Comparison of ENCODE assay signal across 38 mouse cellular contexts in the genomic region with DNA sequence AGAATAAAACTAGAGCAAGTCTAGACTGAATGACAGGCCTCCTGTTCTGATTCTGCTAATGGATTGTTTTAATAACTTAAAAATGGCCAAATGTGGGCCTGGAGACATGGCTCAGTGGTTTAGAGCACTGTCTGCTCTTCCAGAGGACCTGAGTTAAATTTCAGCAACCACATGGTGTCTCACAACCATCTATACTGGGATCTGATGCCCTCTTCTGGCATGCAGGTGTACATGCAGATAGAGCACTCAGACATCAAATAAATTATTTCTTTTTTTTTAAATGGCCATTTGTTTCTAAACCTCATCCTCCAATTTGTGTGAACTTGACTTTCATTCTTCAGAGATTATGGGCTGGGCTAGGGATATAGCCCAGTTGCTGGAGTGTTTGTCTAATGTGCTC. TPM values are rescaled to one million over a fixed set of nuclear protein-coding genes. Genes with fewer than 3 reads are reported as not detected.
DNase-seq lines count a peak whose midpoint lies in the region; ATAC-seq and TF ChIP-seq lines count a peak whose summit lies in the region.
"Had no signal": no experiment of that assay in that cellular context is flagged by ENCODE, and none has a peak within 500 bp of the region (broad histone marks: within the 10 kb centered on the region; RNA-seq: fewer than 3 reads in every experiment).

No protein-coding gene starts in this region.

- POLR2A ChIA-PET in Patski (lab: Charles Lee), result no interaction called here

- no peaks in the 10 kb centered on the region for H3K36me3 ChIP-seq in heart, adult 2 months (ENCODE audit: control insufficient read depth, insufficient read depth, low read length)
- no peaks in the 10 kb centered on the region for H3K36me3 ChIP-seq in heart, embryonic 11.5 days (ENCODE audit: control insufficient read depth, insufficient read depth, low read length)
- H3K36me3 ChIP-seq in liver, embryonic 14.5 days (replicated peaks; ENCODE audit: control insufficient read depth, insufficient read depth, low read depth), result no peaks in the 10 kb centered on the region
- H3K36me3 ChIP-seq in CH12.LX (replicated peaks in 1 of 2; ENCODE audit: control insufficient read depth in 1 of 2, insufficient read depth in 1 of 2, low read length in 1 of 2), result no peaks in the 10 kb centered on the region
- H3K36me3 ChIP-seq: intestine, embryonic 15.5 days; liver, embryonic 15.5 days; midbrain, embryonic 12.5 days; stomach, embryonic 15.5 days had no signal

- no peaks in the 10 kb centered on the region for H3K4me1 ChIP-seq in heart, adult 2 months (ENCODE audit: control insufficient read depth, insufficient read depth, low read length)
- H3K4me1 ChIP-seq in heart, embryonic 11.5 days (ENCODE audit: control insufficient read depth, insufficient read depth, low read length), result no peaks in the 10 kb centered on the region
- H3K4me1 ChIP-seq in liver, embryonic 14.5 days (replicated peaks; ENCODE audit: control insufficient read depth in 2 of 2, insufficient read depth in 2 of 2, low read length in 1 of 2), result no peaks in the 10 kb centered on the region
- no peaks in the 10 kb centered on the region for H3K4me1 ChIP-seq in CH12.LX (ENCODE audit: control insufficient read depth in 1 of 2, insufficient read depth in 2 of 2)
- H3K4me1 ChIP-seq: intestine, embryonic 15.5 days; liver, embryonic 15.5 days; midbrain, embryonic 12.5 days; stomach, embryonic 15.5 days had no signal

- no peak overlapping the region for H3K27ac ChIP-seq in heart, adult 2 months
- no peak overlapping the region for H3K27ac ChIP-seq in heart, embryonic 11.5 days (ENCODE audit: low read depth, low read length)
- no peak overlapping the region for H3K27ac ChIP-seq in liver, embryonic 14.5 days
- no peak overlapping the region for H3K27ac ChIP-seq in CH12.LX (ENCODE audit: insufficient read depth, low read depth)
- H3K27ac ChIP-seq: intestine, embryonic 15.5 days; liver, embryonic 15.5 days; midbrain, embryonic 12.5 days; stomach, embryonic 15.5 days had no signal

- H3K4me2 ChIP-seq in heart, embryonic 11.5 days, result no peak overlapping the region
- H3K4me2 ChIP-seq in liver, embryonic 14.5 days (ENCODE audit: low read depth), result no peak overlapping the region
- no peak overlapping the region for H3K4me2 ChIP-seq in CH12.LX (ENCODE audit: insufficient read depth, low read depth, poor library complexity, severe bottlenecking)
- H3K4me2 ChIP-seq: intestine, embryonic 15.5 days; liver, embryonic 15.5 days; midbrain, embryonic 12.5 days; stomach, embryonic 15.5 days had no signal

- H3K4me3 ChIP-seq in heart, adult 2 months, result no peak overlapping the region
- H3K4me3 ChIP-seq in heart, embryonic 11.5 days (ENCODE audit: low read depth, low read length), result no peak overlapping the region
- H3K4me3 ChIP-seq in liver, embryonic 14.5 days (ENCODE audit: insufficient read depth in 1 of 2, low read depth in 2 of 2, low read length in 2 of 2), result no peak overlapping the region
- no peak overlapping the region for H3K4me3 ChIP-seq in CH12.LX (replicated peaks in 1 of 3; ENCODE audit: low read depth in 2 of 3, low read length in 2 of 3, poor library complexity in 1 of 3)
- H3K4me3 ChIP-seq: intestine, embryonic 15.5 days; liver, embryonic 15.5 days; megakaryocyte, embryonic 14.5 days; midbrain, embryonic 12.5 days; stomach, embryonic 15.5 days had no signal

- DNase-seq in heart, adult 2 months, result no peak
- no peak for DNase-seq in liver, embryonic 14.5 days (ENCODE audit: low read depth in 3 of 3, low spot score in 3 of 3)
- no peak for DNase-seq in liver
- DNase-seq in CH12.LX (ENCODE audit: extremely low read depth), result no peak
- no peak for DNase-seq in Patski (ENCODE audit: low read depth, low spot score)
- DNase-seq in gastrocnemius, postnatal 10 days, result no peak
- no peak for DNase-seq in testis, postnatal 10 days (ENCODE audit: low spot score)
- DNase-seq: adrenal gland, adult 8-10 months; cerebellum, adult 8-10 months; cerebellum, postnatal 25 days; gastrocnemius, postnatal 25 days; heart, adult 18-20 months; heart, postnatal 14 days; kidney, postnatal 10 days; left cerebral cortex, postnatal 4 days; lung, postnatal 4 days; right cerebral cortex, postnatal 14 days; thymus, adult 18-20 months; thymus, postnatal 36 days had no signal

- H3K27me3 ChIP-seq in heart, adult 2 months (ENCODE audit: control insufficient read depth, insufficient read depth, low read length), result no peaks in the 10 kb centered on the region
- no peaks in the 10 kb centered on the region for H3K27me3 ChIP-seq in heart, embryonic 11.5 days (ENCODE audit: control insufficient read depth, insufficient read depth, low read length)
- no peaks in the 10 kb centered on the region for H3K27me3 ChIP-seq in liver, embryonic 14.5 days (ENCODE audit: control insufficient read depth, insufficient read depth, low read length)
- H3K27me3 ChIP-seq in CH12.LX (replicated peaks) (peaks cover 33% of the 10 kb centered on the region), Patski (peaks cover 7% of the 10 kb centered on the region)
- H3K27me3 ChIP-seq: intestine, embryonic 15.5 days; liver, embryonic 15.5 days; midbrain, embryonic 12.5 days; stomach, embryonic 15.5 days had no signal

- dilution Hi-C loops in CH12.LX (cut with MboI; ENCODE audit: extremely low pct_ligation_motif_present, extremely low pct_unique_long_range_greater_than_20kb, low sequenced_read_pairs), result no loop called here

- in situ Hi-C loops in CH12.LX (cut with MboI; ENCODE audit: low pct_ligation_motif_present, low pct_unique_long_range_greater_than_20kb, low sequenced_read_pairs), result no loop called here
- in situ Hi-C loops in Patski (cut with MboI; ENCODE audit: low pct_unique_long_range_greater_than_20kb), result loop anchor here (10.0 kb wide), 1 partner anchor 66 kb away; a partner anchor contains a TSS

- no peak for TF ChIP-seq EP300 in heart, adult 2 months (IDR thresholded peaks at IDR 0.05; ENCODE audit: insufficient read depth, low read depth, low read length)
- TF ChIP-seq EP300 in liver, embryonic 14.5 days (IDR thresholded peaks at IDR 0.05; ENCODE audit: low read depth), result no peak
- no peak for TF ChIP-seq EP300 in CH12.LX (IDR thresholded peaks at IDR 0.05; ENCODE audit: low read length)

- intact Hi-C loops in heart, adult 2 months (cut with DNase I), result no loop called here

- TF ChIP-seq RAD21 in CH12.LX (IDR thresholded peaks at IDR 0.05; ENCODE audit: low read depth, low read length), result no peak

- TF ChIP-seq CTCF in heart, adult 2 months (IDR thresholded peaks at IDR 0.05), result peak; percentile 18; the same call in 1 of the 2 replicates
- peak; percentile 10; the same call in 1 of the 2 replicates for TF ChIP-seq CTCF in liver, embryonic 14.5 days (IDR thresholded peaks at IDR 0.05; ENCODE audit: low read depth)
- peak in 1 of 2 experiments; percentile 64; a peak in 2 of 4 replicates for TF ChIP-seq CTCF in CH12.LX (conservative IDR thresholded peaks at IDR 0.05 in 1 of 2, IDR thresholded peaks at IDR 0.05 in 1 of 2; ENCODE audit: low read depth in 2 of 2, low read length in 2 of 2)
- TF ChIP-seq CTCF in Patski (IDR thresholded peaks at IDR 0.05), result peak; percentile 43

- CTCF ChIA-PET in Patski (lab: Charles Lee), result no interaction called here

- no peak for ATAC-seq in heart, embryonic 11.5 days (replicated peaks; ENCODE audit: insufficient number of reproducible peaks, low FRiP score, low TSS enrichment)
- no peak for ATAC-seq in liver, embryonic 14.5 days (ENCODE audit: insufficient read depth)
- no peak for ATAC-seq in Patski
- ATAC-seq: forebrain, embryonic 14.5 days; hindbrain, embryonic 16.5 days; intestine, embryonic 15.5 days had no signal

- no peak overlapping the region for H3K9ac ChIP-seq in heart, adult 2 months (ENCODE audit: low read depth, low read length)
- no peak overlapping the region for H3K9ac ChIP-seq in heart, embryonic 11.5 days (ENCODE audit: low read depth, low read length)
- H3K9ac ChIP-seq in liver, embryonic 14.5 days (replicated peaks), result no peak overlapping the region
- no peak overlapping the region for H3K9ac ChIP-seq in CH12.LX (ENCODE audit: insufficient read depth, low read depth)
- H3K9ac ChIP-seq: intestine, embryonic 15.5 days; liver, embryonic 15.5 days; midbrain, embryonic 12.5 days; stomach, embryonic 15.5 days had no signal

- TF ChIP-seq POLR2A in heart, adult 2 months (IDR thresholded peaks at IDR 0.05; ENCODE audit: insufficient read depth, low read depth, low read length), result no peak
- no peak for TF ChIP-seq POLR2A in CH12.LX (IDR thresholded peaks at IDR 0.05; ENCODE audit: low read depth, low read length)

- no peaks in the 10 kb centered on the region for H3K9me3 ChIP-seq in heart, embryonic 11.5 days (replicated peaks; ENCODE audit: control insufficient read depth, low read length)
- H3K9me3 ChIP-seq in liver, embryonic 14.5 days (ENCODE audit: control insufficient read depth, low read length), result no peaks in the 10 kb centered on the region
- H3K9me3 ChIP-seq in CH12.LX (replicated peaks; ENCODE audit: low read length), result no peaks in the 10 kb centered on the region
- H3K9me3 ChIP-seq: intestine, embryonic 15.5 days; liver, embryonic 15.5 days; megakaryocyte, embryonic 14.5 days; midbrain, embryonic 12.5 days; stomach, embryonic 15.5 days had no signal

- no peaks in the 10 kb centered on the region for H3K79me2 ChIP-seq in heart, adult 2 months (replicated peaks; ENCODE audit: control insufficient read depth, insufficient read depth, low read length)
- no peaks in the 10 kb centered on the region for H3K79me2 ChIP-seq in CH12.LX (replicated peaks; ENCODE audit: control insufficient read depth, extremely low read depth, insufficient read depth, poor library complexity, severe bottlenecking)

RNA-seq across cellular contexts. Expression of a gene that starts 10.7 kb away (rescaled TPM):
- not detected for total RNA-seq in heart, adult 2 months (2021)
- polyA plus RNA-seq in heart, adult 2 months (2012; rRNA removed), result not detected in 2 replicates
- polyA plus RNA-seq in heart, embryonic 11.5 days (2014; fragmentation: Nextera tagmentation; extraction: Ambion mirVana), result not detected in 2 replicates
- 0.03 and 0.07 TPM in 2 replicates for polyA plus RNA-seq in liver, embryonic 14.5 days (2012; rRNA removed)
- 0.14 TPM in 1 of 2 replicates, not detected in the other for polyA plus RNA-seq in liver, embryonic 14.5 days (2014; fragmentation: Nextera tagmentation; extraction: Ambion mirVana)
- total RNA-seq in CH12.LX (2012; rRNA removed), result not detected in 2 replicates
- not detected in 2 replicates for total RNA-seq in CH12.LX (2014; rRNA removed)
- polyA plus RNA-seq in CH12.LX (2012; ENCODE audit: insufficient read length, low read depth), result not detected in 2 replicates
- polyA plus RNA-seq in Patski (2021), result not detected
- not detected for total RNA-seq in gastrocnemius, postnatal 10 days (2021)
- total RNA-seq: adrenal gland, adult 8-10 months; adrenal gland, postnatal 4 days; gastrocnemius, postnatal 25 days; heart, adult 18-20 months; heart, postnatal 14 days; layer of hippocampus, postnatal 10 days; left cerebral cortex, adult 8-10 months; left cerebral cortex, postnatal 4 days; monocyte, adult 5-6 weeks had no signal
- polyA plus RNA-seq: embryonic facial prominence, embryonic 11.5 days; forebrain, embryonic 14.5 days; heart, embryonic 14.5 days; hindbrain, embryonic 11.5 days; hindbrain, embryonic 16.5 days; intestine, embryonic 15.5 days; large intestine, adult 2 months; limb, embryonic 14.5 days; liver, embryonic 15.5 days; lung, embryonic 16.5 days; midbrain, embryonic 12.5 days; neural tube, embryonic 14.5 days; stomach, embryonic 15.5 days had no signal

RNA-seq across cellular contexts. Expression of a gene that starts 11.6 kb away (rescaled TPM):
- not detected for total RNA-seq in heart, adult 2 months (2021)
- not detected in 2 replicates for polyA plus RNA-seq in heart, adult 2 months (2012; rRNA removed)
- polyA plus RNA-seq in heart, embryonic 11.5 days (2014; fragmentation: Nextera tagmentation; extraction: Ambion mirVana), result not detected in 2 replicates
- not detected in 2 replicates for polyA plus RNA-seq in liver, embryonic 14.5 days (2012; rRNA removed)
- not detected in 2 replicates for polyA plus RNA-seq in liver, embryonic 14.5 days (2014; fragmentation: Nextera tagmentation; extraction: Ambion mirVana)
- total RNA-seq in CH12.LX (2012; rRNA removed) (not detected in 2 replicates), CH12.LX (2014; rRNA removed) (not detected in 2 replicates)
- polyA plus RNA-seq in CH12.LX (2012; ENCODE audit: insufficient read length, low read depth) (not detected in 2 replicates), Patski (2021) (not detected)
- not detected for total RNA-seq in gastrocnemius, postnatal 10 days (2021)
- total RNA-seq: adrenal gland, adult 8-10 months; adrenal gland, postnatal 4 days; gastrocnemius, postnatal 25 days; heart, adult 18-20 months; heart, postnatal 14 days; layer of hippocampus, postnatal 10 days; left cerebral cortex, adult 8-10 months; left cerebral cortex, postnatal 4 days; monocyte, adult 5-6 weeks had no signal
- polyA plus RNA-seq: embryonic facial prominence, embryonic 11.5 days; forebrain, embryonic 14.5 days; heart, embryonic 14.5 days; hindbrain, embryonic 11.5 days; hindbrain, embryonic 16.5 days; intestine, embryonic 15.5 days; large intestine, adult 2 months; limb, embryonic 14.5 days; liver, embryonic 15.5 days; lung, embryonic 16.5 days; midbrain, embryonic 12.5 days; neural tube, embryonic 14.5 days; stomach, embryonic 15.5 days had no signal

RNA-seq across cellular contexts. Expression of a gene that starts 29.0 kb away (rescaled TPM):
- total RNA-seq in heart, adult 2 months (2021), result under 1 TPM in 1 of 2 experiments, not detected in 1; 0.20 TPM
- polyA plus RNA-seq in heart, adult 2 months (2012; rRNA removed), result 0.06 TPM in 1 of 2 replicates, not detected in the other
- polyA plus RNA-seq in heart, embryonic 11.5 days (2014; fragmentation: Nextera tagmentation; extraction: Ambion mirVana), result 0.74 and 1.6 TPM in 2 replicates
- 9.1 and 10.5 TPM in 2 replicates for polyA plus RNA-seq in liver, embryonic 14.5 days (2012; rRNA removed)
- 10.5 and 11.8 TPM in 2 replicates for polyA plus RNA-seq in liver, embryonic 14.5 days (2014; fragmentation: Nextera tagmentation; extraction: Ambion mirVana)
- total RNA-seq in CH12.LX (2012; rRNA removed), result not detected in 2 replicates
- total RNA-seq in CH12.LX (2014; rRNA removed), result not detected in 2 replicates
- not detected in 2 replicates for polyA plus RNA-seq in CH12.LX (2012; ENCODE audit: insufficient read length, low read depth)
- polyA plus RNA-seq in Patski (2021), result 0.04 TPM
- under 1 TPM in 1 of 2 experiments, not detected in 1; 0.27 TPM for total RNA-seq in gastrocnemius, postnatal 10 days (2021)
- total RNA-seq: adrenal gland, adult 8-10 months; gastrocnemius, postnatal 25 days; heart, adult 18-20 months; left cerebral cortex, adult 8-10 months; monocyte, adult 5-6 weeks had no signal
- polyA plus RNA-seq: forebrain, embryonic 14.5 days; heart, embryonic 14.5 days had no signal

RNA-seq across cellular contexts. Expression of a gene that starts 29.7 kb away (rescaled TPM):
- not detected for total RNA-seq in heart, adult 2 months (2021)
- not detected in 2 replicates for polyA plus RNA-seq in heart, adult 2 months (2012; rRNA removed)
- polyA plus RNA-seq in heart, embryonic 11.5 days (2014; fragmentation: Nextera tagmentation; extraction: Ambion mirVana), result not detected in 2 replicates
- not detected in 2 replicates for polyA plus RNA-seq in liver, embryonic 14.5 days (2012; rRNA removed)
- polyA plus RNA-seq in liver, embryonic 14.5 days (2014; fragmentation: Nextera tagmentation; extraction: Ambion mirVana), result not detected in 2 replicates
- total RNA-seq in CH12.LX (2012; rRNA removed) (not detected in 2 replicates), CH12.LX (2014; rRNA removed) (not detected in 2 replicates)
- polyA plus RNA-seq in CH12.LX (2012; ENCODE audit: insufficient read length, low read depth) (not detected in 2 replicates), Patski (2021) (not detected)
- total RNA-seq in gastrocnemius, postnatal 10 days (2021), result not detected
- total RNA-seq: adrenal gland, adult 8-10 months; adrenal gland, postnatal 4 days; gastrocnemius, postnatal 25 days; heart, adult 18-20 months; heart, postnatal 14 days; layer of hippocampus, postnatal 10 days; left cerebral cortex, adult 8-10 months; left cerebral cortex, postnatal 4 days; monocyte, adult 5-6 weeks had no signal
- polyA plus RNA-seq: embryonic facial prominence, embryonic 11.5 days; heart, embryonic 14.5 days; hindbrain, embryonic 11.5 days; hindbrain, embryonic 16.5 days; intestine, embryonic 15.5 days; large intestine, adult 2 months; limb, embryonic 14.5 days; liver, embryonic 15.5 days; lung, embryonic 16.5 days; midbrain, embryonic 12.5 days; neural tube, embryonic 14.5 days; stomach, embryonic 15.5 days had no signal

RNA-seq across cellular contexts. Expression of a gene that starts 39.0 kb away (rescaled TPM):
- not detected for total RNA-seq in heart, adult 2 months (2021)
- polyA plus RNA-seq in heart, adult 2 months (2012; rRNA removed), result not detected in 2 replicates
- not detected in 2 replicates for polyA plus RNA-seq in heart, embryonic 11.5 days (2014; fragmentation: Nextera tagmentation; extraction: Ambion mirVana)
- polyA plus RNA-seq in liver, embryonic 14.5 days (2012; rRNA removed), result not detected in 2 replicates
- not detected in 2 replicates for polyA plus RNA-seq in liver, embryonic 14.5 days (2014; fragmentation: Nextera tagmentation; extraction: Ambion mirVana)
- total RNA-seq in CH12.LX (2012; rRNA removed) (not detected in 2 replicates), CH12.LX (2014; rRNA removed) (not detected in 2 replicates)
- polyA plus RNA-seq in CH12.LX (2012; ENCODE audit: insufficient read length, low read depth) (not detected in 2 replicates), Patski (2021) (not detected)
- not detected for total RNA-seq in gastrocnemius, postnatal 10 days (2021)
- total RNA-seq: adrenal gland, adult 8-10 months; adrenal gland, postnatal 4 days; gastrocnemius, postnatal 25 days; heart, adult 18-20 months; heart, postnatal 14 days; layer of hippocampus, postnatal 10 days; left cerebral cortex, adult 8-10 months; left cerebral cortex, postnatal 4 days; monocyte, adult 5-6 weeks had no signal
- polyA plus RNA-seq: embryonic facial prominence, embryonic 11.5 days; forebrain, embryonic 14.5 days; heart, embryonic 14.5 days; hindbrain, embryonic 11.5 days; hindbrain, embryonic 16.5 days; intestine, embryonic 15.5 days; limb, embryonic 14.5 days; liver, embryonic 15.5 days; lung, embryonic 16.5 days; midbrain, embryonic 12.5 days; neural tube, embryonic 14.5 days; stomach, embryonic 15.5 days had no signal
